Mouse (Mus musculus) midbrain, embryonic 11.5 days (tissue): ENCODE results near the gene Gadd45gip1. TPM values are rescaled to one million over a fixed set of nuclear protein-coding genes. Genes with fewer than 3 reads are reported as not detected.

ENCODE experiments used
- ATAC-seq: fragments of 200-750 bp; cut with Nextera tagmentation; 2 replicates; pipeline ENCODE4 v1.8.0; 2017; ENCODE audit warnings: moderate TSS enrichment, moderate library complexity; ENCODE audit not compliant: low FRiP score
- DNase-seq: peaks from one replicate; pipeline ENCODE4 v3.0.0; 2015; ENCODE audit warnings: low spot score; ENCODE audit errors: missing footprints
- H3K27ac ChIP-seq: fragments of 300-500 bp; sonication (generic); 2 replicates; pipeline ENCODE4 v1.5.1; 2014; ENCODE audit warnings: low read depth, low read length
- H3K27me3 ChIP-seq: fragments of 300-500 bp; sonication (generic); 2 replicates; pipeline ENCODE4 v1.6.1; 2014; ENCODE audit warnings: mild to moderate bottlenecking, low read length, moderate library complexity, mixed read lengths; ENCODE audit not compliant: control insufficient read depth, insufficient read depth
- H3K36me3 ChIP-seq: fragments of 300-500 bp; sonication (generic); 2 replicates; pipeline ENCODE4 v1.6.1; 2014; ENCODE audit warnings: mild to moderate bottlenecking, low read length, moderate library complexity, mixed read lengths; ENCODE audit not compliant: control insufficient read depth, insufficient read depth
- H3K4me1 ChIP-seq: fragments of 300-500 bp; sonication (generic); 2 replicates; pipeline ENCODE4 v1.6.1; 2014; ENCODE audit warnings: low read length; ENCODE audit not compliant: control insufficient read depth, insufficient read depth
- H3K4me2 ChIP-seq: fragments of 300-500 bp; sonication (generic); 2 replicates; pipeline ENCODE4 v1.6.1; 2014; ENCODE audit warnings: mild to moderate bottlenecking, moderate library complexity
- H3K4me3 ChIP-seq: fragments of 300-500 bp; sonication (generic); 2 replicates; pipeline ENCODE4 v1.5.1; 2014; ENCODE audit warnings: low read depth, low read length
- H3K9ac ChIP-seq: fragments of 300-500 bp; sonication (generic); 2 replicates; pipeline ENCODE4 v1.6.1; 2014; ENCODE audit warnings: low read length
- H3K9me3 ChIP-seq: fragments of 300-500 bp; sonication (generic); 2 replicates; pipeline ENCODE4 v1.6.1; 2016; ENCODE audit warnings: low read length; ENCODE audit not compliant: control insufficient read depth
- WGBS: fragments of 180-500 bp; shearing (Covaris S2); extraction: QIAGEN DNeasy Blood & Tissue Kit; methylation state at CpG from one replicate; pipeline ENCODE4 v1.1.7; 2014; 5-methylcytosine and 5-hydroxymethylcytosine counted together
- polyA plus RNA-seq: library from polyadenylated mRNA; unstranded; fragments of >200 nt; fragmentation: Nextera tagmentation; extraction: Ambion mirVana; gene quantifications from 2 replicates; pipeline ENCODE4 v1.2.1, GENCODE M21; 2014

The Gadd45gip1 gene
- polyA plus RNA-seq, 1 experiment from 2014 or later, result 37.8 TPM

- H3K27ac ChIP-seq, result no peak within 1 kb of the TSS
- peak within 1 kb of the TSS; percentile 66 for H3K9ac ChIP-seq
Measured at GRCm38 (mm10) chr8:84871376-84872308, 40.3 kb downstream of the Gadd45gip1 start, which contains the start of gene Syce2. TSS of gene Syce2 (plus strand) at chr8:84872111.

GRCm38 (mm10) chr8:84872309-84872965, 41.1 kb downstream of the Gadd45gip1 start:
- Histone ChIP-seq H3K4me2 (peak overlapping the region; percentile 71), H3K27ac (no peak overlapping the region), H3K36me3 (peaks cover 9% of the 10 kb centered on the region), H3K4me3 (peak overlapping the region; percentile 31), H3K4me1 (peaks cover 6% of the 10 kb centered on the region; the same call in 1 of the 2 replicates), H3K27me3 (peaks cover 8% of the 10 kb centered on the region), H3K9me3 (no peaks in the 10 kb centered on the region), H3K9ac (peak overlapping the region; percentile 66)
- DNase-seq, result peak; percentile 92
- peak; percentile 75 for ATAC-seq
- 4% methylated on average over 54 of the region's 54 CpGs for WGBS

More at GRCm38 (mm10) chr8:84871376-84872308, 40.3 kb downstream of the Gadd45gip1 start, which contains the start of gene Syce2:
- Histone ChIP-seq H3K4me2 (peak within 1 kb of the TSS; percentile 71), H3K36me3 (peaks cover 16% of the 10 kb centered on the region), H3K4me3 (peak within 1 kb of the TSS; percentile 31), H3K27me3 (peaks cover 8% of the 10 kb centered on the region), H3K4me1 (peaks cover 6% of the 10 kb centered on the region; the same call in 1 of the 2 replicates), H3K9me3 (no peaks in the 10 kb centered on the region)
- ATAC-seq (peak; percentile 73), DNase-seq (peak; percentile 95)
- 19% methylated on average over 42 of the region's 46 CpGs for WGBS

- Histone ChIP-seq H3K27ac (no peak overlapping the region), H3K9me3 (no peaks in the 10 kb centered on the region), H3K36me3 (peaks cover 3% of the 10 kb centered on the region; the same call in 1 of the 2 replicates), H3K4me2 (peak overlapping the region; percentile 71), H3K9ac (no peak overlapping the region), H3K27me3 (peaks cover 8% of the 10 kb centered on the region), H3K4me3 (peak overlapping the region; percentile 31; the same call in 1 of the 2 replicates), H3K4me1 (peaks cover 6% of the 10 kb centered on the region; the same call in 1 of the 2 replicates)
- no peak for ATAC-seq
- 80% methylated on average over 4 of the region's 4 CpGs for WGBS
- no peak for DNase-seq
Measured at GRCm38 (mm10) chr8:84873016-84873415, 41.7 kb downstream of the Gadd45gip1 start.

GRCm38 (mm10) chr8:84874339-84874738, 43.0 kb downstream of the Gadd45gip1 start:
- ATAC-seq, result no peak

GRCm38 (mm10) chr8:84877297-84878035, 46.1 kb downstream of the Gadd45gip1 start:
- 95% methylated on average over 3 of the region's 3 CpGs for WGBS
- ATAC-seq (no peak), DNase-seq (peak; percentile 23)
- no peak overlapping the region for H3K4me3 ChIP-seq
- peaks cover 2% of the 10 kb centered on the region for H3K27me3 ChIP-seq
- no peaks in the 10 kb centered on the region for H3K36me3 ChIP-seq
- no peak overlapping the region for H3K9ac ChIP-seq
- no peaks in the 10 kb centered on the region for H3K9me3 ChIP-seq
- peaks cover 1% of the 10 kb centered on the region; the same call in 1 of the 2 replicates for H3K4me1 ChIP-seq
- no peak overlapping the region for H3K27ac ChIP-seq
- H3K4me2 ChIP-seq, result no peak overlapping the region

More at GRCm38 (mm10) chr8:84874339-84874738, 43.0 kb downstream of the Gadd45gip1 start:
- H3K27me3 ChIP-seq, result peaks cover 8% of the 10 kb centered on the region
- peaks cover 6% of the 10 kb centered on the region; the same call in 1 of the 2 replicates for H3K4me1 ChIP-seq
- peak; percentile 47 for DNase-seq
- 96% methylated on average over 3 of the region's 3 CpGs for WGBS
- H3K4me3 ChIP-seq, result no peak overlapping the region
- no peak overlapping the region for H3K9ac ChIP-seq
- no peaks in the 10 kb centered on the region for H3K9me3 ChIP-seq
- H3K36me3 ChIP-seq, result no peaks in the 10 kb centered on the region
- no peak overlapping the region for H3K4me2 ChIP-seq
- H3K27ac ChIP-seq, result no peak overlapping the region

- Histone ChIP-seq H3K27me3 (no peaks in the 10 kb centered on the region), H3K27ac (no peak overlapping the region), H3K9me3 (no peaks in the 10 kb centered on the region), H3K4me2 (no peak overlapping the region), H3K4me1 (no peaks in the 10 kb centered on the region), H3K36me3 (no peaks in the 10 kb centered on the region), H3K4me3 (no peak overlapping the region), H3K9ac (no peak overlapping the region)
- ATAC-seq (no peak), DNase-seq (no peak)
- 96% methylated on average over 1 of the region's 1 CpGs for WGBS
Measured at GRCm38 (mm10) chr8:84878915-84879314, 47.6 kb downstream of the Gadd45gip1 start.

GRCm38 (mm10) chr8:84884728-84885127, 53.4 kb downstream of the Gadd45gip1 start:
- H3K9me3 ChIP-seq, result no peaks in the 10 kb centered on the region
- H3K4me3 ChIP-seq, result no peak overlapping the region
- no peak overlapping the region for H3K27ac ChIP-seq
- DNase-seq, result no peak
- no peak for ATAC-seq
- H3K4me1 ChIP-seq, result no peaks in the 10 kb centered on the region
- H3K9ac ChIP-seq, result no peak overlapping the region
- H3K36me3 ChIP-seq, result peaks cover 3% of the 10 kb centered on the region; the same call in 1 of the 2 replicates
- WGBS, result 87% methylated on average over 4 of the region's 4 CpGs
- no peak overlapping the region for H3K4me2 ChIP-seq
- H3K27me3 ChIP-seq, result no peaks in the 10 kb centered on the region
